Mouse (Mus musculus): ENCODE results near the gene Stxbp1. TPM values are rescaled to one million over a fixed set of nuclear protein-coding genes. Genes with fewer than 3 reads are reported as not detected.
A peak's percentile ranks its signal among the peaks of the same experiment; 100 is the strongest.

The Stxbp1 gene
- polyA plus RNA-seq, 1 experiment from 2014 or later: 28.7 TPM

DNA sequence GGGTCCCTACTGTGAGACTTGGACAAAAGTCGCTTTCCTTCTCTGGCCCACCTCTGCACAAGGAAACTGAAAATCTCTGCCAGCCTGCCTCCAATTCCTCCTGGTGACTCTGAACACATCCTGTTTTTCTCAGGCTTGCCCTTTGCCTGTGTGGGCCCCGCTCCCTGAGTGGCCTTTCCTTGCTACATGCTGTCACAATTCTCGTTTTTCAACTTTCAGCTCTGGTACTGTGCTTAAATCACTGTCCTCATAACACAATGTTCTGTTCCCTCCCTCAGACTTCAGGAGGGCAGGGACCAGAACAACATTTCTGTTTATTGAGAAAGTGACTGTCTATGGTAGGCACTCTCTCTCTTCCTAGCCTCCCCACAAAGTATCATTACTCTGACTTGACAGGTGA lies 27.0 kb upstream of the Stxbp1 start:
- Histone ChIP-seq H3K4me3 (ENCODE audit: control insufficient read depth in 1 of 2, insufficient read depth in 1 of 2, low read depth in 1 of 2, low read length in 2 of 2) (no peak overlapping the region), H3K9ac (ENCODE audit: low read length) (peak overlapping the region; percentile 98), H3K4me1 (ENCODE audit: control insufficient read depth in 2 of 2, insufficient read depth in 2 of 2, low read length in 2 of 2) (peaks cover 25 to 44% of the 10 kb centered on the region in 2 experiments)

DNA sequence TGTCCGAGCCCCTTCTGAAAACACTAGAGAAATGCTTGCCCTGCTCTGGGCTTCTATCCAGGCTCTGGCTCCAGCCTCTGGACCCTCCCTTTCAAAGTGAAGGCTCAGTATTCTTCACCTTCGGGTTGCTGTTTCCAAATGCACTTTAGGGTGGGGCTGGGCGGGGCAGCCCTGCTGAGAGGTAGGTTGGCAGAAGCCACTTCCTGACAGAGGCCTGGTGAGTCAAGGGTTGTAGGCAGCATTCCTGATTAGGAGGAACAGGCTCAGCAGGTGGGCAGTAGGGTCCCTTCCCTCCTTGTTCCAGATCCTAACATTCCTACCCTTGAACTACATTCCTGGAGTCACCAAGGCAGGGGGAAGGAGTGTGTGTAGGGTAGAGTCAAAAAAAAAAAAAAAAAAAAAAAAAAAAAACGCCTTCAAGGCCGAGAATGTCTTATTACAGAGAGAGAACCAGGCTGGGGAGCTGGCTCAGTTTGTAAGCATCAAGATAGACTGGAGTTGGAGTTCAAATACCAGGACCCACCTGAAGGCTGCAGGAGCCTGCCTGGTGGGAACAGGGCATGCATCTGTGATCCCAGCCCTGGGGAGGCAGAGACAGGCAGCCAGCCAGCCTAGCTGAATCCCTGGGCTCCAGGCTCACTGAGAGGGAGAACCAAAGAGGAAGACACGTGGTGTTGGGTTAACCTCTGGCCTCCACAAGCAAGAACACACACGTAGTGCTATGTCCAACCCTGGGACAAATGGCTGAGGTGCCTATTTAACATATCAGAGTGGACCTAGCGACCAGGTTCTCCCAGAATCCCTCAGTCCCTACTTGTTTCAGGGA lies 23.4 kb upstream of the Stxbp1 start:
- Histone ChIP-seq H3K9me3 (ENCODE audit: control insufficient read depth, low read length) (no peaks in the 10 kb centered on the region), H3K4me2 (ENCODE audit: low read length) (no peak overlapping the region), H3K4me3 (ENCODE audit: control insufficient read depth in 1 of 2, insufficient read depth in 1 of 2, low read depth in 1 of 2, low read length in 2 of 2) (no peak overlapping the region), H3K27me3 (ENCODE audit: control insufficient read depth, insufficient read depth, low read length) (no peaks in the 10 kb centered on the region), H3K4me1 (ENCODE audit: control insufficient read depth in 2 of 2, insufficient read depth in 2 of 2, low read length in 2 of 2) (peaks cover 11 to 31% of the 10 kb centered on the region in 2 experiments), H3K36me3 (ENCODE audit: control insufficient read depth, insufficient read depth, low read length) (no peaks in the 10 kb centered on the region), H3K9ac (ENCODE audit: low read length) (no peak overlapping the region), H3K27ac (replicated peaks in 1 of 2; ENCODE audit: control insufficient read depth in 1 of 2, insufficient read depth in 1 of 2, low read depth in 2 of 2, low read length in 2 of 2) (no peak overlapping the region)
- whole genome bisulfite sequencing: 58% methylated on average over 7 of the region's 8 CpGs
- ATAC-seq (ENCODE audit: insufficient number of reproducible peaks, insufficient read depth, low FRiP score, low read depth): no peak

More for the DNA sequence above, 27.0 kb upstream of the Stxbp1 start:
- Histone ChIP-seq H3K27ac (replicated peaks in 1 of 2; ENCODE audit: control insufficient read depth in 1 of 2, insufficient read depth in 1 of 2, low read depth in 2 of 2, low read length in 2 of 2) (peak overlapping the region in 1 of 2 experiments; percentile 96; a peak in 2 of 4 replicates), H3K27me3 (ENCODE audit: control insufficient read depth, insufficient read depth, low read length) (no peaks in the 10 kb centered on the region), H3K9me3 (ENCODE audit: control insufficient read depth, low read length) (no peaks in the 10 kb centered on the region), H3K4me2 (ENCODE audit: low read length) (peak overlapping the region; percentile 88; the same call in 1 of the 2 replicates), H3K36me3 (ENCODE audit: control insufficient read depth, insufficient read depth, low read length) (no peaks in the 10 kb centered on the region)
- WGBS: 68% methylated on average over 3 of the region's 3 CpGs
- no peak for ATAC-seq (ENCODE audit: insufficient number of reproducible peaks, insufficient read depth, low FRiP score, low read depth)

GRCm38 (mm10) chr2:32869721-32870274 lies 22.8 kb upstream of the Stxbp1 start:
- Histone ChIP-seq H3K4me3 (ENCODE audit: control insufficient read depth in 1 of 2, insufficient read depth in 1 of 2, low read depth in 1 of 2, low read length in 2 of 2) (no peak overlapping the region), H3K4me2 (ENCODE audit: low read length) (no peak overlapping the region), H3K9ac (ENCODE audit: low read length) (no peak overlapping the region), H3K27me3 (ENCODE audit: control insufficient read depth, insufficient read depth, low read length) (no peaks in the 10 kb centered on the region), H3K36me3 (ENCODE audit: control insufficient read depth, insufficient read depth, low read length) (no peaks in the 10 kb centered on the region), H3K9me3 (ENCODE audit: control insufficient read depth, low read length) (no peaks in the 10 kb centered on the region), H3K27ac (replicated peaks in 1 of 2; ENCODE audit: control insufficient read depth in 1 of 2, insufficient read depth in 1 of 2, low read depth in 2 of 2, low read length in 2 of 2) (no peak overlapping the region), H3K4me1 (ENCODE audit: control insufficient read depth in 2 of 2, insufficient read depth in 2 of 2, low read length in 2 of 2) (peaks cover 11 to 27% of the 10 kb centered on the region in 2 experiments)
- WGBS: 46% methylated on average over 6 of the region's 6 CpGs
- no peak for ATAC-seq (ENCODE audit: insufficient number of reproducible peaks, insufficient read depth, low FRiP score, low read depth)

DNA sequence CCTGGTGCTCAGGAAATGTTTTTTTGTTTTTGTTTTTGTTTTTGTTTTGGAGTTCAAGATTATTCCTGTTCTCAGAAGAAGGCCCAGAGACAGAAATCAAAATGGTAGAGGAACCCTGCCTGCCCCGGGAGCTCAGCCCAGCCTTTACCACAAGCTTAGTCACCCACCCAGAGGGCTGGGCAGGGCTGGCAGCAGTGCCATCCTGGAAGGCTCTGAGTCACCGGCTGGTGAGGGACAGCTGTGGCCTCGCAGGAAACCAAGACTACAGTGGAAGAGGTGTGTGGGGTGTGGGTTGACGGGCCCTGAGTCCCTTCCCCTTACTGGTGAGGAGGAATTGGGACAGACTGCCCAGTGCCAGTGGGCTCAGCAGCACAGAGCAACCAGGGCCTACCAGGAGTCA lies 20.3 kb upstream of the Stxbp1 start:
- Histone ChIP-seq H3K27ac (replicated peaks in 1 of 2; ENCODE audit: control insufficient read depth in 1 of 2, insufficient read depth in 1 of 2, low read depth in 2 of 2, low read length in 2 of 2) (no peak overlapping the region), H3K9me3 (ENCODE audit: control insufficient read depth, low read length) (no peaks in the 10 kb centered on the region), H3K4me3 (ENCODE audit: control insufficient read depth in 1 of 2, insufficient read depth in 1 of 2, low read depth in 1 of 2, low read length in 2 of 2) (no peak overlapping the region), H3K4me2 (ENCODE audit: low read length) (no peak overlapping the region), H3K27me3 (ENCODE audit: control insufficient read depth, insufficient read depth, low read length) (no peaks in the 10 kb centered on the region), H3K36me3 (ENCODE audit: control insufficient read depth, insufficient read depth, low read length) (no peaks in the 10 kb centered on the region), H3K4me1 (ENCODE audit: control insufficient read depth in 2 of 2, insufficient read depth in 2 of 2, low read length in 2 of 2) (peaks cover 9 to 22% of the 10 kb centered on the region in 2 experiments), H3K9ac (ENCODE audit: low read length) (no peak overlapping the region)
- WGBS: 79% methylated on average over 4 of the region's 4 CpGs
- no peak for ATAC-seq (ENCODE audit: insufficient number of reproducible peaks, insufficient read depth, low FRiP score, low read depth)

- Histone ChIP-seq H3K4me1 (ENCODE audit: control insufficient read depth in 2 of 2, insufficient read depth in 2 of 2, low read length in 2 of 2) (peaks cover 5 to 15% of the 10 kb centered on the region in 2 experiments), H3K4me3 (ENCODE audit: control insufficient read depth in 1 of 2, insufficient read depth in 1 of 2, low read depth in 1 of 2, low read length in 2 of 2) (no peak overlapping the region), H3K27me3 (ENCODE audit: control insufficient read depth, insufficient read depth, low read length) (no peaks in the 10 kb centered on the region), H3K9me3 (ENCODE audit: control insufficient read depth, low read length) (no peaks in the 10 kb centered on the region), H3K9ac (ENCODE audit: low read length) (no peak overlapping the region), H3K36me3 (ENCODE audit: control insufficient read depth, insufficient read depth, low read length) (no peaks in the 10 kb centered on the region), H3K4me2 (ENCODE audit: low read length) (no peak overlapping the region), H3K27ac (replicated peaks in 1 of 2; ENCODE audit: control insufficient read depth in 1 of 2, insufficient read depth in 1 of 2, low read depth in 2 of 2, low read length in 2 of 2) (no peak overlapping the region)
- no peak for ATAC-seq (ENCODE audit: insufficient number of reproducible peaks, insufficient read depth, low FRiP score, low read depth)
- WGBS: 55% methylated on average over 2 of the region's 2 CpGs
Observed at GRCm38 (mm10) chr2:32864755-32865154, 17.7 kb upstream of the Stxbp1 start.

- WGBS: 88% methylated on average over 3 of the region's 3 CpGs
- Histone ChIP-seq H3K27ac (replicated peaks in 1 of 2; ENCODE audit: control insufficient read depth in 1 of 2, insufficient read depth in 1 of 2, low read depth in 2 of 2, low read length in 2 of 2) (no peak overlapping the region), H3K36me3 (ENCODE audit: control insufficient read depth, insufficient read depth, low read length) (no peaks in the 10 kb centered on the region), H3K9me3 (ENCODE audit: control insufficient read depth, low read length) (no peaks in the 10 kb centered on the region), H3K4me2 (ENCODE audit: low read length) (no peak overlapping the region), H3K4me1 (ENCODE audit: control insufficient read depth in 2 of 2, insufficient read depth in 2 of 2, low read length in 2 of 2) (peaks cover 0 to 3% of the 10 kb centered on the region in 2 experiments; a peak in 3 of 4 replicates), H3K4me3 (ENCODE audit: control insufficient read depth in 1 of 2, insufficient read depth in 1 of 2, low read depth in 1 of 2, low read length in 2 of 2) (no peak overlapping the region), H3K9ac (ENCODE audit: low read length) (no peak overlapping the region), H3K27me3 (ENCODE audit: control insufficient read depth, insufficient read depth, low read length) (no peaks in the 10 kb centered on the region)
- no peak for ATAC-seq (ENCODE audit: insufficient number of reproducible peaks, insufficient read depth, low FRiP score, low read depth)
Observed at GRCm38 (mm10) chr2:32863317-32863716, 16.3 kb upstream of the Stxbp1 start.

- no peak overlapping the region for H3K27ac ChIP-seq (replicated peaks in 1 of 2; ENCODE audit: control insufficient read depth in 1 of 2, insufficient read depth in 1 of 2, low read depth in 2 of 2, low read length in 2 of 2)
- H3K9ac ChIP-seq (ENCODE audit: low read length): no peak overlapping the region
- H3K27me3 ChIP-seq (ENCODE audit: control insufficient read depth, insufficient read depth, low read length): no peaks in the 10 kb centered on the region
- 84% methylated on average over 8 of the region's 8 CpGs for WGBS
- H3K36me3 ChIP-seq (ENCODE audit: control insufficient read depth, insufficient read depth, low read length): no peaks in the 10 kb centered on the region
- H3K4me1 ChIP-seq (ENCODE audit: control insufficient read depth in 2 of 2, insufficient read depth in 2 of 2, low read length in 2 of 2): no peaks in the 10 kb centered on the region
- H3K4me3 ChIP-seq (ENCODE audit: control insufficient read depth in 1 of 2, insufficient read depth in 1 of 2, low read depth in 1 of 2, low read length in 2 of 2): no peak overlapping the region
- no peaks in the 10 kb centered on the region for H3K9me3 ChIP-seq (ENCODE audit: control insufficient read depth, low read length)
- ATAC-seq (ENCODE audit: insufficient number of reproducible peaks, insufficient read depth, low FRiP score, low read depth): no peak
- H3K4me2 ChIP-seq (ENCODE audit: low read length): no peak overlapping the region
Observed at GRCm38 (mm10) chr2:32860799-32861198, 13.8 kb upstream of the Stxbp1 start.

Data from heart, embryonic 14.5 days (tissue).